Mouse (Mus musculus): Measurements from ENCODE around the gene 9930111J21Rik2. TPM values are rescaled to one million over a fixed set of nuclear protein-coding genes. Genes with fewer than 3 reads are reported as not detected.
"Not testable (repeated sequence)": the region's sequence is repeated elsewhere in the genome, so short reads cannot be mapped to it uniquely, and the experiment has no call there.

The 9930111J21Rik2 gene
- polyA plus RNA-seq, 1 experiment from 2014 or later: 1.2 TPM

GRCm38 (mm10) chr11:48974686-48975085 is 76.4 kb downstream of the 9930111J21Rik2 start:
- H3K27ac ChIP-seq (ENCODE audit: low read length); H3K9ac ChIP-seq (replicated peaks; ENCODE audit: low read depth, low read length); H3K9me3 ChIP-seq (ENCODE audit: control insufficient read depth, low read depth, low read length); H3K4me3 ChIP-seq (ENCODE audit: low read depth, low read length); H3K4me2 ChIP-seq (replicated peaks; ENCODE audit: low read depth, low read length); H3K27me3 ChIP-seq (ENCODE audit: control insufficient read depth, insufficient read depth, low read length); H3K36me3 ChIP-seq (ENCODE audit: control insufficient read depth, insufficient read depth, low read length); H3K4me1 ChIP-seq (ENCODE audit: control insufficient read depth, insufficient read depth, low read length); ATAC-seq (ENCODE audit: insufficient number of reproducible peaks, insufficient read depth, low FRiP score, low read depth): not testable (repeated sequence)
- WGBS: no CpG with 5 or more reads among the region's 1 CpGs

Other genes with a start within 250 kb of the 9930111J21Rik2 start
- gene Trim41, start 233.9 kb downstream of the 9930111J21Rik2 start, polyA plus RNA-seq (2014; fragmentation: Nextera tagmentation; extraction: Ambion mirVana): 5.8 and 6.2 TPM in 2 replicates
- 1.4 and 2.1 TPM in 2 replicates for gene Trim7, start 225.1 kb downstream of the 9930111J21Rik2 start, polyA plus RNA-seq (2014; fragmentation: Nextera tagmentation; extraction: Ambion mirVana)
- 4.5 and 4.9 TPM in 2 replicates for gene Gm12184, start 224.6 kb downstream of the 9930111J21Rik2 start, polyA plus RNA-seq (2014; fragmentation: Nextera tagmentation; extraction: Ambion mirVana)
- 12.9 and 13.2 TPM in 2 replicates for gene Irgm1, start 179.6 kb downstream of the 9930111J21Rik2 start, polyA plus RNA-seq (2014; fragmentation: Nextera tagmentation; extraction: Ambion mirVana)
- gene Gm5431, start 149.0 kb downstream of the 9930111J21Rik2 start, polyA plus RNA-seq (2014; fragmentation: Nextera tagmentation; extraction: Ambion mirVana): 0.12 and 0.28 TPM in 2 replicates
- gene Psme2b, start 105.1 kb downstream of the 9930111J21Rik2 start, polyA plus RNA-seq (2014; fragmentation: Nextera tagmentation; extraction: Ambion mirVana): 3.8 TPM in 2 replicates
- gene Olfr56, start 72.4 kb downstream of the 9930111J21Rik2 start, polyA plus RNA-seq (2014; fragmentation: Nextera tagmentation; extraction: Ambion mirVana): 0.21 TPM in 1 of 2 replicates, not detected in the other
- 0.67 and 0.73 TPM in 2 replicates for gene 9930111J21Rik1, start 71.8 kb downstream of the 9930111J21Rik2 start, polyA plus RNA-seq (2014; fragmentation: Nextera tagmentation; extraction: Ambion mirVana)
- gene Gm12185, start 59.0 kb downstream of the 9930111J21Rik2 start, polyA plus RNA-seq (2014; fragmentation: Nextera tagmentation; extraction: Ambion mirVana): not detected in 2 replicates
- 1.0 and 1.4 TPM in 2 replicates for gene Tgtp1, start 57.1 kb downstream of the 9930111J21Rik2 start, polyA plus RNA-seq (2014; fragmentation: Nextera tagmentation; extraction: Ambion mirVana)
- 0.10 TPM in 1 of 2 replicates, not detected in the other for gene Tgtp2, start 13.0 kb upstream of the 9930111J21Rik2 start, polyA plus RNA-seq (2014; fragmentation: Nextera tagmentation; extraction: Ambion mirVana)
- gene Ifi47, start 25.3 kb upstream of the 9930111J21Rik2 start, polyA plus RNA-seq (2014; fragmentation: Nextera tagmentation; extraction: Ambion mirVana): 1.6 and 2.2 TPM in 2 replicates
- 0.08 TPM in 1 of 2 replicates, not detected in the other for gene Olfr1396, start 63.6 kb upstream of the 9930111J21Rik2 start, polyA plus RNA-seq (2014; fragmentation: Nextera tagmentation; extraction: Ambion mirVana)
- gene Olfr1395, start 91.0 kb upstream of the 9930111J21Rik2 start, polyA plus RNA-seq (2014; fragmentation: Nextera tagmentation; extraction: Ambion mirVana): not detected in 2 replicates
- gene Olfr1394, start 103.1 kb upstream of the 9930111J21Rik2 start, polyA plus RNA-seq (2014; fragmentation: Nextera tagmentation; extraction: Ambion mirVana): not detected in 2 replicates
- 2.4 TPM in 2 replicates for gene Btnl9, start 135.9 kb upstream of the 9930111J21Rik2 start, polyA plus RNA-seq (2014; fragmentation: Nextera tagmentation; extraction: Ambion mirVana)
- gene Zfp62, start 152.1 kb upstream of the 9930111J21Rik2 start, polyA plus RNA-seq (2014; fragmentation: Nextera tagmentation; extraction: Ambion mirVana): 42.1 and 47.6 TPM in 2 replicates
- gene Mgat1, start 192.9 kb upstream of the 9930111J21Rik2 start, polyA plus RNA-seq (2014; fragmentation: Nextera tagmentation; extraction: Ambion mirVana): 55.0 and 62.5 TPM in 2 replicates
- 0.28 TPM in 1 of 2 replicates, not detected in the other for gene Olfr1393, start 227.1 kb upstream of the 9930111J21Rik2 start, polyA plus RNA-seq (2014; fragmentation: Nextera tagmentation; extraction: Ambion mirVana)
- 0.13 TPM in 1 of 2 replicates, not detected in the other for gene Olfr1392, start 234.0 kb upstream of the 9930111J21Rik2 start, polyA plus RNA-seq (2014; fragmentation: Nextera tagmentation; extraction: Ambion mirVana)